8 mouse cellular contexts compared by ENCODE assay signal in genomic region chr10:13499331-13499730, GRCm38 (mm10). TPM values are rescaled to one million over a fixed set of nuclear protein-coding genes. Genes with fewer than 3 reads are reported as not detected.
DNase-seq lines count a peak whose midpoint lies in the region; ATAC-seq and TF ChIP-seq lines count a peak whose summit lies in the region.

Gene Fuca2, plus strand, starts transcription at chr10:13499540.

- H3K27me3 ChIP-seq in cerebellum, adult 2 months (ENCODE audit: control insufficient read depth, insufficient read depth, low read length): no peaks in the 10 kb centered on the region
- no peaks in the 10 kb centered on the region for H3K27me3 ChIP-seq in hindbrain, embryonic 16.5 days (replicated peaks; ENCODE audit: control insufficient read depth, insufficient read depth, low read length)
- no peaks in the 10 kb centered on the region for H3K27me3 ChIP-seq in liver, postnatal 0 days (ENCODE audit: insufficient read depth, low read length)
- H3K27me3 ChIP-seq in stomach, postnatal 0 days (ENCODE audit: control insufficient read depth, insufficient read depth, low read length): no peaks in the 10 kb centered on the region

- no peak for TF ChIP-seq POLR2A in cerebellum, adult 2 months (IDR thresholded peaks at IDR 0.05; ENCODE audit: borderline replicate concordance, insufficient read depth, low read length)

- peaks cover 7% of the 10 kb centered on the region; the same call in 1 of the 2 replicates for H3K4me1 ChIP-seq in cerebellum, adult 2 months (ENCODE audit: control insufficient read depth, insufficient read depth, low read length)
- H3K4me1 ChIP-seq in hindbrain, embryonic 16.5 days (ENCODE audit: control insufficient read depth, insufficient read depth, low read depth, low read length): peaks cover 10% of the 10 kb centered on the region
- peaks cover 10% of the 10 kb centered on the region for H3K4me1 ChIP-seq in liver, postnatal 0 days (ENCODE audit: insufficient read depth)
- H3K4me1 ChIP-seq in stomach, postnatal 0 days (replicated peaks; ENCODE audit: control insufficient read depth, insufficient read depth): 0 out of 2 replicates have a peak, but pooled peaks cover 3% of the 10 kb centered on the region

- no peak within 1 kb of the TSS for H3K27ac ChIP-seq in cerebellum, adult 2 months (ENCODE audit: insufficient read depth, low read length)
- no peak within 1 kb of the TSS for H3K27ac ChIP-seq in hindbrain, embryonic 16.5 days (ENCODE audit: low read depth, low read length)
- H3K27ac ChIP-seq in liver, postnatal 0 days (ENCODE audit: low read depth): peak within 1 kb of the TSS; percentile 60
- no peak within 1 kb of the TSS; the same call in 1 of the 2 replicates for H3K27ac ChIP-seq in stomach, postnatal 0 days (replicated peaks)

- no peaks in the 10 kb centered on the region for H3K9me3 ChIP-seq in hindbrain, embryonic 16.5 days (ENCODE audit: control insufficient read depth, low read length)
- H3K9me3 ChIP-seq in liver, postnatal 0 days (ENCODE audit: low read length): no peaks in the 10 kb centered on the region
- H3K9me3 ChIP-seq in stomach, postnatal 0 days (ENCODE audit: control insufficient read depth, low read length): no peaks in the 10 kb centered on the region

- H3K4me2 ChIP-seq in hindbrain, embryonic 16.5 days (ENCODE audit: low read length): no peak within 1 kb of the TSS; the same call in 1 of the 2 replicates
- peak within 1 kb of the TSS; percentile 86 for H3K4me2 ChIP-seq in liver, postnatal 0 days (ENCODE audit: low read depth, low read length)
- H3K4me2 ChIP-seq in stomach, postnatal 0 days (replicated peaks; ENCODE audit: low read depth): no peak within 1 kb of the TSS

- H3K4me3 ChIP-seq in cerebellum, adult 2 months (replicated peaks; ENCODE audit: insufficient read depth, low read depth, low read length): no peak within 1 kb of the TSS
- H3K4me3 ChIP-seq in hindbrain, embryonic 16.5 days (ENCODE audit: low read length): no peak within 1 kb of the TSS
- peak within 1 kb of the TSS; percentile 67; the same call in 1 of the 2 replicates for H3K4me3 ChIP-seq in liver, postnatal 0 days (ENCODE audit: low read depth, low read length)
- H3K4me3 ChIP-seq in stomach, postnatal 0 days (ENCODE audit: low read depth, low read length): no peak within 1 kb of the TSS

- no peak for ATAC-seq in hindbrain, embryonic 16.5 days
- no peak for ATAC-seq in liver, postnatal 0 days
- ATAC-seq in stomach, postnatal 0 days (ENCODE audit: low FRiP score, low TSS enrichment): no peak

- DNase-seq in cerebellum, adult 2 months: no peak
- no peak for DNase-seq in cerebellum, adult 18-20 months
- no peak for DNase-seq in adrenal gland, postnatal 10 days
- DNase-seq in gastrocnemius, adult 8-10 months (ENCODE audit: low spot score in 2 of 2): no peak
- no peak for DNase-seq in liver, postnatal 0 days
- DNase-seq in stomach, postnatal 0 days (ENCODE audit: low spot score): no peak
- no peak for DNase-seq in embryo, embryonic 11 days

- WGBS in cerebellum, adult 2 months: 90% methylated on average over 2 of the region's 2 CpGs
- WGBS in hindbrain, embryonic 16.5 days: 86% methylated on average over 2 of the region's 2 CpGs
- 47% methylated on average over 2 of the region's 2 CpGs for WGBS in liver, postnatal 0 days (ENCODE audit: insufficient replicate concordance)
- 79% methylated on average over 2 of the region's 2 CpGs for WGBS in stomach, postnatal 0 days

- TF ChIP-seq EP300 in liver, postnatal 0 days (IDR thresholded peaks at IDR 0.05; ENCODE audit: low read depth): no peak
- no peak for TF ChIP-seq EP300 in stomach, postnatal 0 days (optimal IDR thresholded peaks at IDR 0.05)

- no peak for TF ChIP-seq CTCF in cerebellum, adult 2 months (IDR thresholded peaks at IDR 0.05; ENCODE audit: borderline replicate concordance, insufficient read depth, low read depth, low read length)
- TF ChIP-seq CTCF in liver, postnatal 0 days (IDR thresholded peaks at IDR 0.05; ENCODE audit: low read depth): no peak
- no peak for TF ChIP-seq CTCF in stomach, postnatal 0 days (IDR thresholded peaks at IDR 0.05; ENCODE audit: low read depth)

- H3K9ac ChIP-seq in hindbrain, embryonic 16.5 days (ENCODE audit: low read depth, low read length): no peak within 1 kb of the TSS
- H3K9ac ChIP-seq in liver, postnatal 0 days (replicated peaks): no peak within 1 kb of the TSS; the same call in 1 of the 2 replicates
- H3K9ac ChIP-seq in stomach, postnatal 0 days (ENCODE audit: low read length): no peak within 1 kb of the TSS

- H3K36me3 ChIP-seq in hindbrain, embryonic 16.5 days (ENCODE audit: control insufficient read depth, insufficient read depth, low read length): no peaks in the 10 kb centered on the region
- H3K36me3 ChIP-seq in liver, postnatal 0 days (replicated peaks; ENCODE audit: insufficient read depth, low read length): no peaks in the 10 kb centered on the region; the same call in 1 of the 2 replicates
- no peaks in the 10 kb centered on the region for H3K36me3 ChIP-seq in stomach, postnatal 0 days (ENCODE audit: control insufficient read depth, insufficient read depth, low read length)

RNA-seq across cellular contexts. Expression of gene Fuca2, which starts in this region (rescaled TPM):
- polyA plus RNA-seq in cerebellum, adult 2 months (2012; rRNA removed): 48.0 and 50.1 TPM in 2 replicates
- total RNA-seq in adrenal gland, postnatal 10 days (2021): 10 to 100 TPM; 19.8 to 25.0 TPM
- total RNA-seq in gastrocnemius, adult 8-10 months (2022): 10 to 100 TPM; 12.2 to 15.0 (median 13.2) TPM
- 56.1 and 61.3 TPM in 2 replicates for polyA plus RNA-seq in hindbrain, embryonic 16.5 days (2015; fragmentation: Nextera tagmentation; extraction: Ambion mirVana)
- polyA plus RNA-seq in liver, postnatal 0 days (2015; fragmentation: Nextera tagmentation; extraction: Ambion mirVana): 35.8 and 39.8 TPM in 2 replicates
- polyA plus RNA-seq in stomach, postnatal 0 days (2015; fragmentation: Nextera tagmentation; extraction: Ambion mirVana): 97.3 and 100 TPM in 2 replicates
